Mouse (Mus musculus) E14TG2a.4 (cell line): Measurements from ENCODE around the gene Actr1a.

Experiments used
- H3K27me3 ChIP-seq: 2 replicates; pipeline ENCODE4 v1.6.1; 2014; ENCODE audit warnings: low read length, control low read depth; ENCODE audit not compliant: insufficient read depth
- H3K36me3 ChIP-seq: 2 replicates; pipeline ENCODE4 v1.6.1; 2014; ENCODE audit warnings: low read length, control low read depth; ENCODE audit not compliant: insufficient read depth
- H3K4me1 ChIP-seq: replicated peaks from 2 replicates; pipeline ENCODE4 v1.6.1; 2014; ENCODE audit warnings: low read depth, low read length, control low read depth
- H3K4me3 ChIP-seq: replicated peaks from 2 replicates; pipeline ENCODE4 v1.5.1; 2014; ENCODE audit warnings: mild to moderate bottlenecking, low read length
- H3K9me3 ChIP-seq: 2 replicates; pipeline ENCODE4 v1.6.1; 2014; ENCODE audit warnings: low read length, control low read depth
- CTCF ChIP-seq: conservative IDR thresholded peaks from 2 replicates; pipeline ENCODE4 v1.5.1; 2014; ENCODE audit warnings: low read length
- NANOG ChIP-seq: IDR thresholded peaks from 2 replicates; pipeline ENCODE4 v1.6.1; 2014; ENCODE audit warnings: borderline replicate concordance, low read length, mixed read lengths
- POU5F1 ChIP-seq: IDR thresholded peaks from 2 replicates; pipeline ENCODE4 v1.6.1; 2014; ENCODE audit warnings: low read length, borderline replicate concordance

Gene Actr1a

GRCm38 (mm10) chr19:46331326-46331725 lies 64.2 kb downstream of the Actr1a start:
- Histone ChIP-seq H3K9me3 (no peaks in the 10 kb centered on the region), H3K4me1 (peaks cover 59% of the 10 kb centered on the region), H3K4me3 (no peak overlapping the region), H3K27me3 (peaks cover 22% of the 10 kb centered on the region), H3K36me3 (peaks cover 40% of the 10 kb centered on the region)
- no peak for TF ChIP-seq POU5F1
- no peak for TF ChIP-seq NANOG
- no peak for TF ChIP-seq CTCF

- Histone ChIP-seq H3K36me3 (peaks cover 33% of the 10 kb centered on the region), H3K9me3 (no peaks in the 10 kb centered on the region), H3K4me3 (no peak overlapping the region), H3K4me1 (peaks cover 60% of the 10 kb centered on the region), H3K27me3 (peaks cover 28% of the 10 kb centered on the region)
- TF ChIP-seq POU5F1 (no peak), NANOG (no peak), CTCF (no peak)
Observed at GRCm38 (mm10) chr19:46330696-46331095, 64.9 kb downstream of the Actr1a start.

- no peaks in the 10 kb centered on the region for H3K9me3 ChIP-seq
- H3K27me3 ChIP-seq: peaks cover 35% of the 10 kb centered on the region
- peak; percentile 37 for TF ChIP-seq CTCF
- no peak for TF ChIP-seq NANOG
- no peak for TF ChIP-seq POU5F1
- peaks cover 30% of the 10 kb centered on the region for H3K36me3 ChIP-seq
- peaks cover 64% of the 10 kb centered on the region for H3K4me1 ChIP-seq
- H3K4me3 ChIP-seq: peak overlapping the region; percentile 88; the same call in 1 of the 2 replicates
Observed at GRCm38 (mm10) chr19:46329951-46330350, 65.6 kb downstream of the Actr1a start.

- no peaks in the 10 kb centered on the region for H3K9me3 ChIP-seq
- H3K4me1 ChIP-seq: peaks cover 72% of the 10 kb centered on the region
- H3K27me3 ChIP-seq: peaks cover 43% of the 10 kb centered on the region
- peak overlapping the region; percentile 88 for H3K4me3 ChIP-seq
- TF ChIP-seq CTCF: no peak
- no peak for TF ChIP-seq NANOG
- no peak for TF ChIP-seq POU5F1
- peaks cover 30% of the 10 kb centered on the region for H3K36me3 ChIP-seq
Observed at GRCm38 (mm10) chr19:46329031-46329641, 66.4 kb downstream of the Actr1a start.

- Histone ChIP-seq H3K36me3 (peaks cover 30% of the 10 kb centered on the region), H3K9me3 (no peaks in the 10 kb centered on the region), H3K4me3 (peak within 1 kb of the TSS; percentile 88), H3K4me1 (peaks cover 74% of the 10 kb centered on the region), H3K27me3 (peaks cover 51% of the 10 kb centered on the region)
- TF ChIP-seq NANOG (no peak), CTCF (no peak), POU5F1 (no peak)
Observed at GRCm38 (mm10) chr19:46328081-46329030, 67.2 kb downstream of the Actr1a start, which contains the start of gene Fbxl15. Fbxl15 (plus strand) TSS chr19:46328184.

GRCm38 (mm10) chr19:46327531-46328064 lies 68.0 kb downstream of the Actr1a start:
- Histone ChIP-seq H3K4me3 (peak overlapping the region; percentile 88), H3K9me3 (no peaks in the 10 kb centered on the region), H3K27me3 (peaks cover 59% of the 10 kb centered on the region), H3K4me1 (peaks cover 68% of the 10 kb centered on the region), H3K36me3 (peaks cover 27% of the 10 kb centered on the region)
- TF ChIP-seq POU5F1 (no peak), NANOG (no peak), CTCF (no peak)
